Mouse (Mus musculus) heart, postnatal 14 days (tissue): ENCODE data around the gene Enam. TPM values are rescaled to one million over a fixed set of nuclear protein-coding genes. Genes with fewer than 3 reads are reported as not detected.

ENCODE experiments used
- total RNA-seq, 2 experiments: library from RNA; stranded (reverse); gene quantifications; 2 replicates each; pipeline ENCODE4 v1.2.3; 2021

Gene Enam
- total RNA-seq, 2 experiments from 2014 or later, result not detected

Other genes starting within 250 kb of the Enam start
- gene Gm7714, start 219.1 kb upstream of the Enam start, total RNA-seq, result not detected
- gene Prol1, start 170.7 kb upstream of the Enam start, total RNA-seq, result not detected
- gene Amtn, start 111.9 kb upstream of the Enam start, total RNA-seq, result not detected
- gene Ambn, start 32.0 kb upstream of the Enam start, total RNA-seq, result not detected
- gene Jchain, start 39.9 kb downstream of the Enam start, total RNA-seq, result 1 to 10 TPM in 1 of 2 experiments, under 1 TPM in 1; 0.33 to 1.2 TPM
- gene Utp3, start 66.5 kb downstream of the Enam start, total RNA-seq, result 10 to 100 TPM; 20.5 to 20.7 TPM
- 10 to 100 TPM; 11.0 to 11.2 TPM for gene Rufy3, start 77.1 kb downstream of the Enam start, total RNA-seq
- gene Grsf1, start 188.2 kb downstream of the Enam start, total RNA-seq, result 100 to 1,000 TPM; 187 to 200 TPM
- 10 to 100 TPM; 41.7 to 42.9 TPM for gene Mob1b, start 232.9 kb downstream of the Enam start, total RNA-seq